Mouse (Mus musculus): ENCODE measurements around the gene Sorcs3. TPM values are rescaled to one million over a fixed set of nuclear protein-coding genes. Genes with fewer than 3 reads are reported as not detected.

Gene Sorcs3
- polyA plus RNA-seq, 1 experiment from 2014 or later = 3.7 TPM

DNA sequence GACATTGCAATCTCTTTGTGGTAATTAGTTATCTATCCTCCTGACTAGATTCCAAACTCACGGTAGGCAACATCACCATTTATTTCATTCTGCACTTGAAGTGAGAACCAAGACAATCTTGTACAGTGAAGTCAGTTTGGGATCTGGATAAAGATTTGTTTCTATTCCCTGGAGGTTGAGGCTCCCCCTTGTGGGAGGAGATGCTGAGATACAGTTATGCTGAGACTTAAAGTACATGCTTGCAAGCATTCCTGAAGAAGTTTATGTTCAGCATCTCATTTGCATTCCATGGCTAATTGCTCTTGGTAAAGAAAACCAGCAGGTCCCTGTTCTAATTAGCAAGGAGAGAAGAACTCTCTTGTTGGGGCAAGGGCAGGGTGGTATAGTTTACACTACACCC is 185.7 kb downstream of the Sorcs3 start:
- DNase-seq (ENCODE audit: low spot score, missing footprints) = no peak
- Histone ChIP-seq H3K27me3 (ENCODE audit: control insufficient read depth, insufficient read depth, low read length) (no peaks in the 10 kb centered on the region), H3K4me1 (ENCODE audit: control insufficient read depth, insufficient read depth, low read length) (no peaks in the 10 kb centered on the region), H3K4me3 (ENCODE audit: low read depth, low read length) (no peak overlapping the region), H3K36me3 (ENCODE audit: control insufficient read depth, insufficient read depth, low read length) (no peaks in the 10 kb centered on the region), H3K4me2 (no peak overlapping the region), H3K27ac (ENCODE audit: low read depth, low read length) (no peak overlapping the region), H3K9ac (ENCODE audit: low read length) (no peak overlapping the region), H3K9me3 (ENCODE audit: control insufficient read depth, low read length) (no peaks in the 10 kb centered on the region)
- no peak for ATAC-seq (ENCODE audit: low FRiP score)
- 93% methylated on average over 1 of the region's 1 CpGs for WGBS

DNA sequence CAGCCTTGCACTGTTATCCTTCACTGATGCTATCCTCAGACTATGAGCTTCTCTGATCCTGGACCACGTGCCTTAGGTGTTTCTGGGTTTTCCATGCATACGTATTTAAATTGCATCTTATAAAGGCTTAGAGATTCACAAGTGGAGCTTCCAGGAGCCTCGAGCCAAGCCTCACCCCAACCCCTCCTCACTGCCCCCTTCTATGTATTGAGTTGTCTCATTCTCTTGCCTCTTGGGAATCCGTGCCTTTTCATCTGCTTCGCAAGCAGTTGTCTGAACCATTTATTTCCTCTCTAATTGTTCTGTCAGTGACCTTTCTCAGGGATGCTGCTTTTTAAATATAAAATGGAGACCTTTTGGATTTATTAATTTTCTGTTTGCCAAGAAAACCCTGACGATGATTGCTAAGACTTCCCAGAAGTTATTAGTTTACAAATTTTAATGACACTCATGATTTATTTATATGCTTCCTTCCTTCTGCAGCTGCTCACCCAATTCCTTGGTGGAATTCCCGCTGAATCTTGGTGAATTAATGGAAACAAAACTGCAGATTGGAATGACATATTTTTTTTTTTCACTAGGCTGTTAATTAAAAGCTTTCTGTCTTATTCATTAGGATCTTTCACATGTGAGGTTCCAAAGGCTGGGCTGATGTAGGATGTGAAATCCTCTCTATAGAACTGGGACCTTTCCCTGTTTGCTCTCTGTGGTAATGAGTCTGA is 199.1 kb downstream of the Sorcs3 start:
- DNase-seq (ENCODE audit: low spot score, missing footprints) (no peak), ATAC-seq (ENCODE audit: low FRiP score) (no peak; the same call in 1 of the 2 replicates)
- Histone ChIP-seq H3K9ac (ENCODE audit: low read length) (no peak overlapping the region), H3K27ac (ENCODE audit: low read depth, low read length) (no peak overlapping the region), H3K9me3 (ENCODE audit: control insufficient read depth, low read length) (no peaks in the 10 kb centered on the region), H3K4me1 (ENCODE audit: control insufficient read depth, insufficient read depth, low read length) (no peaks in the 10 kb centered on the region), H3K4me2 (no peak overlapping the region), H3K4me3 (ENCODE audit: low read depth, low read length) (no peak overlapping the region), H3K27me3 (ENCODE audit: control insufficient read depth, insufficient read depth, low read length) (no peaks in the 10 kb centered on the region), H3K36me3 (ENCODE audit: control insufficient read depth, insufficient read depth, low read length) (no peaks in the 10 kb centered on the region)
- WGBS = 57% methylated on average over 7 of the region's 7 CpGs

DNA sequence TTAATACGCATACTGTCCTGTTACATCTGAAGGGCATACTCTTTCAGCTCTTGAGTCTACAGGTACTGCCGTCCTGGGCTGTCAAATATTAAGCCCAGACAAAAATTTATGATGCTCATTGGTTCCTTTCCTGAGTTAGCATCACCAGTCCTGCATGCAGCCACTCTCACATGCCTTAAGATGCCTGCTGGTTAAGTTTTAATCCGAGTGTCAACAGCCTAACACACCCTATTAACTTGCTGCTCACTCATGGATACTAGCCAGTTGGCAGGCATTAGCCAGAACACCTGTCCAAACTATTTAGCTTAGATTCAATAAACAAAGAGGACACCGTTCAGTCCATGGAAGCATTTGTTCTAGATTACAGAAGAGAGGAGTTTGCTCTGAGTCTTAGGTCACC is 202.4 kb downstream of the Sorcs3 start:
- H3K27ac ChIP-seq (ENCODE audit: low read depth, low read length) = no peak overlapping the region
- no peak overlapping the region for H3K4me3 ChIP-seq (ENCODE audit: low read depth, low read length)
- H3K9me3 ChIP-seq (ENCODE audit: control insufficient read depth, low read length) = no peaks in the 10 kb centered on the region
- H3K4me1 ChIP-seq (ENCODE audit: control insufficient read depth, insufficient read depth, low read length) = no peaks in the 10 kb centered on the region
- ATAC-seq (ENCODE audit: low FRiP score) = no peak
- 83% methylated on average over 4 of the region's 4 CpGs for whole genome bisulfite sequencing
- no peak overlapping the region for H3K4me2 ChIP-seq
- H3K27me3 ChIP-seq (ENCODE audit: control insufficient read depth, insufficient read depth, low read length) = no peaks in the 10 kb centered on the region
- DNase-seq (ENCODE audit: low spot score, missing footprints) = no peak
- H3K9ac ChIP-seq (ENCODE audit: low read length) = no peak overlapping the region
- H3K36me3 ChIP-seq (ENCODE audit: control insufficient read depth, insufficient read depth, low read length) = no peaks in the 10 kb centered on the region

- no peaks in the 10 kb centered on the region for H3K9me3 ChIP-seq (ENCODE audit: control insufficient read depth, low read length)
- H3K27me3 ChIP-seq (ENCODE audit: control insufficient read depth, insufficient read depth, low read length) = no peaks in the 10 kb centered on the region
- H3K4me2 ChIP-seq = no peak overlapping the region
- WGBS = 63% methylated on average over 2 of the region's 2 CpGs
- ATAC-seq (ENCODE audit: low FRiP score) (no peak), DNase-seq (ENCODE audit: low spot score, missing footprints) (peak; percentile 87)
- no peak overlapping the region for H3K9ac ChIP-seq (ENCODE audit: low read length)
- H3K4me1 ChIP-seq (ENCODE audit: control insufficient read depth, insufficient read depth, low read length) = no peaks in the 10 kb centered on the region
- H3K27ac ChIP-seq (ENCODE audit: low read depth, low read length) = no peak overlapping the region
- H3K36me3 ChIP-seq (ENCODE audit: control insufficient read depth, insufficient read depth, low read length) = no peaks in the 10 kb centered on the region
- H3K4me3 ChIP-seq (ENCODE audit: low read depth, low read length) = no peak overlapping the region
Measured at GRCm38 (mm10) chr19:48411332-48411731, 205.5 kb downstream of the Sorcs3 start.

DNA sequence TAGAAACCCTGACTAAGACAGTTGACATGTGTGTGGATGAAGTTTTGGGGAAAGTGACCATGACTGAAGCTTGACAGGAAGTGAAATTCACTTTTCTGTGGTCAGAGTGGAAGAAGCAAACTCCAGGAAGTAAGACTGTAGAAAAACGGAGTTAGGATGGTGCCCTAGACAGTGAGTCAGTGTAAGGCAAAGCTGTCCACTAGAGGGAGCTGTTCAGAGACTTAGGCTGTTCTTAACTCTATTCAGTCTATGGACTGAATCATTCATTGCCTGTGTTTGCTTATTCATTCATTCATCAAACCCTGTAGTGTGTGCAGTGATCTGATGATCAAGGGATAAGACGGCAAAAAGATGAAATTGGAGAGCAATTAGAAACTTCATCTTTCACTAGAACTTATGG is 208.0 kb downstream of the Sorcs3 start:
- Histone ChIP-seq H3K4me2 (no peak overlapping the region), H3K27ac (ENCODE audit: low read depth, low read length) (no peak overlapping the region), H3K9me3 (ENCODE audit: control insufficient read depth, low read length) (no peaks in the 10 kb centered on the region), H3K4me1 (ENCODE audit: control insufficient read depth, insufficient read depth, low read length) (no peaks in the 10 kb centered on the region), H3K9ac (ENCODE audit: low read length) (no peak overlapping the region), H3K4me3 (ENCODE audit: low read depth, low read length) (no peak overlapping the region), H3K27me3 (ENCODE audit: control insufficient read depth, insufficient read depth, low read length) (no peaks in the 10 kb centered on the region), H3K36me3 (ENCODE audit: control insufficient read depth, insufficient read depth, low read length) (no peaks in the 10 kb centered on the region)
- 60% methylated on average over 2 of the region's 2 CpGs for WGBS
- no peak for DNase-seq (ENCODE audit: low spot score, missing footprints)
- ATAC-seq (ENCODE audit: low FRiP score) = no peak

DNA sequence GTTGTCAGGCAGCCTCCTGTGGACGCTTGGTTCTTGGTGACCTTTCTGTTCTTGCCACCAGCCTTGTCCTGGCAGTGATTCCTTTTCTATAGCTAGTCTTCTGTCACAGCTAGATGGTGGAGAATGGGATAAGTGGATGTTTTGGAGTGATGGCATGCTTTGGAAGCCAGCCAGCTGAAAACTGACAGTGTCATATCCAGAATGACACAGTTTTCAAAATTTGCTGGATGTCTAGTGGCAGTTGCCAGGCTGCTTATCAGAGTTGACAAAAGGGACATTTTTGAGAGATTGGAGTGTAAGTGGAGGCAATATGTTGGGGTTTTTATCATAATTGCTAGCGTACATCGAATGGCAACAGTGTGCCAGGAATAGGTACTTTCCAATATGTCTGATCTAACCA is 212.5 kb downstream of the Sorcs3 start:
- 86% methylated on average over 3 of the region's 3 CpGs for WGBS
- ATAC-seq (ENCODE audit: low FRiP score) (no peak), DNase-seq (ENCODE audit: low spot score, missing footprints) (no peak)
- no peaks in the 10 kb centered on the region for H3K36me3 ChIP-seq (ENCODE audit: control insufficient read depth, insufficient read depth, low read length)
- H3K4me1 ChIP-seq (ENCODE audit: control insufficient read depth, insufficient read depth, low read length) = no peaks in the 10 kb centered on the region
- no peaks in the 10 kb centered on the region for H3K27me3 ChIP-seq (ENCODE audit: control insufficient read depth, insufficient read depth, low read length)
- no peak overlapping the region for H3K4me3 ChIP-seq (ENCODE audit: low read depth, low read length)
- H3K27ac ChIP-seq (ENCODE audit: low read depth, low read length) = no peak overlapping the region
- no peak overlapping the region for H3K4me2 ChIP-seq
- no peaks in the 10 kb centered on the region for H3K9me3 ChIP-seq (ENCODE audit: control insufficient read depth, low read length)
- H3K9ac ChIP-seq (ENCODE audit: low read length) = no peak overlapping the region

GRCm38 (mm10) chr19:48429263-48429662 is 223.4 kb downstream of the Sorcs3 start:
- no peak for ATAC-seq (ENCODE audit: low FRiP score)
- Histone ChIP-seq H3K4me2 (no peak overlapping the region), H3K36me3 (ENCODE audit: control insufficient read depth, insufficient read depth, low read length) (no peaks in the 10 kb centered on the region), H3K27me3 (ENCODE audit: control insufficient read depth, insufficient read depth, low read length) (no peaks in the 10 kb centered on the region), H3K4me1 (ENCODE audit: control insufficient read depth, insufficient read depth, low read length) (no peaks in the 10 kb centered on the region), H3K9me3 (ENCODE audit: control insufficient read depth, low read length) (no peaks in the 10 kb centered on the region), H3K4me3 (ENCODE audit: low read depth, low read length) (no peak overlapping the region), H3K9ac (ENCODE audit: low read length) (no peak overlapping the region), H3K27ac (ENCODE audit: low read depth, low read length) (no peak overlapping the region)
- DNase-seq (ENCODE audit: low spot score, missing footprints) = no peak
- 87% methylated on average over 4 of the region's 4 CpGs for WGBS

- H3K9ac ChIP-seq (ENCODE audit: low read length) = no peak overlapping the region
- H3K27ac ChIP-seq (ENCODE audit: low read depth, low read length) = no peak overlapping the region
- H3K4me2 ChIP-seq = no peak overlapping the region
- ATAC-seq (ENCODE audit: low FRiP score) (no peak), DNase-seq (ENCODE audit: low spot score, missing footprints) (no peak)
- 24% methylated on average over 2 of the region's 2 CpGs for WGBS
- H3K9me3 ChIP-seq (ENCODE audit: control insufficient read depth, low read length) = no peaks in the 10 kb centered on the region
- no peak overlapping the region for H3K4me3 ChIP-seq (ENCODE audit: low read depth, low read length)
- no peaks in the 10 kb centered on the region for H3K4me1 ChIP-seq (ENCODE audit: control insufficient read depth, insufficient read depth, low read length)
- no peaks in the 10 kb centered on the region for H3K27me3 ChIP-seq (ENCODE audit: control insufficient read depth, insufficient read depth, low read length)
- H3K36me3 ChIP-seq (ENCODE audit: control insufficient read depth, insufficient read depth, low read length) = no peaks in the 10 kb centered on the region
Measured at GRCm38 (mm10) chr19:48429755-48430154, 223.9 kb downstream of the Sorcs3 start.

- H3K4me2 ChIP-seq = no peak overlapping the region
- no peaks in the 10 kb centered on the region for H3K27me3 ChIP-seq (ENCODE audit: control insufficient read depth, insufficient read depth, low read length)
- WGBS = 94% methylated on average over 5 of the region's 5 CpGs
- no peaks in the 10 kb centered on the region for H3K36me3 ChIP-seq (ENCODE audit: control insufficient read depth, insufficient read depth, low read length)
- H3K4me1 ChIP-seq (ENCODE audit: control insufficient read depth, insufficient read depth, low read length) = no peaks in the 10 kb centered on the region
- no peak overlapping the region for H3K9ac ChIP-seq (ENCODE audit: low read length)
- H3K4me3 ChIP-seq (ENCODE audit: low read depth, low read length) = no peak overlapping the region
- no peak for DNase-seq (ENCODE audit: low spot score, missing footprints)
- ATAC-seq (ENCODE audit: low FRiP score) = no peak
- H3K27ac ChIP-seq (ENCODE audit: low read depth, low read length) = no peak overlapping the region
- H3K9me3 ChIP-seq (ENCODE audit: control insufficient read depth, low read length) = no peaks in the 10 kb centered on the region
Measured at GRCm38 (mm10) chr19:48430328-48430727, 224.5 kb downstream of the Sorcs3 start.
